Mouse (Mus musculus): ENCODE measurements around the gene Ugt1a1. TPM values are rescaled to one million over a fixed set of nuclear protein-coding genes. Genes with fewer than 3 reads are reported as not detected.

Ugt1a1 gene
- polyA plus RNA-seq, 1 experiment, result 1.3 TPM

GRCm38 (mm10) chr1:88258361-88258760, 46.6 kb downstream of the Ugt1a1 start:
- no peak for DNase-seq (ENCODE audit: low read depth)

- DNase-seq (ENCODE audit: low read depth), result no peak
These were observed 47.3 kb downstream of the Ugt1a1 start for GRCm38 (mm10) chr1:88258881-88259642.

- DNase-seq (ENCODE audit: low read depth), result no peak
These were observed 47.9 kb downstream of the Ugt1a1 start for GRCm38 (mm10) chr1:88259643-88260024.

GRCm38 (mm10) chr1:88260114-88260513, 48.4 kb downstream of the Ugt1a1 start:
- DNase-seq (ENCODE audit: low read depth), result no peak

- no peak for DNase-seq (ENCODE audit: low read depth)
These were observed 49.0 kb downstream of the Ugt1a1 start for GRCm38 (mm10) chr1:88260604-88261377.

- no peak for DNase-seq (ENCODE audit: low read depth)
These were observed 49.9 kb downstream of the Ugt1a1 start for GRCm38 (mm10) chr1:88261706-88262105.

GRCm38 (mm10) chr1:88262255-88262654, 50.5 kb downstream of the Ugt1a1 start:
- no peak for DNase-seq (ENCODE audit: low read depth)

GRCm38 (mm10) chr1:88262961-88263360, 51.2 kb downstream of the Ugt1a1 start:
- no peak for DNase-seq (ENCODE audit: low read depth)

- DNase-seq (ENCODE audit: low read depth), result no peak
These were observed 52.0 kb downstream of the Ugt1a1 start for GRCm38 (mm10) chr1:88263778-88264177.

- no peak for DNase-seq (ENCODE audit: low read depth)
These were observed 52.6 kb downstream of the Ugt1a1 start for GRCm38 (mm10) chr1:88264237-88264868.

GRCm38 (mm10) chr1:88264869-88265240, 53.1 kb downstream of the Ugt1a1 start:
- DNase-seq (ENCODE audit: low read depth), result no peak

- no peak for DNase-seq (ENCODE audit: low read depth)
These were observed 54.4 kb downstream of the Ugt1a1 start for GRCm38 (mm10) chr1:88266123-88266522.

GRCm38 (mm10) chr1:88267489-88267888, 55.7 kb downstream of the Ugt1a1 start:
- DNase-seq (ENCODE audit: low read depth), result no peak

- DNase-seq (ENCODE audit: low read depth), result no peak
These were observed 56.3 kb downstream of the Ugt1a1 start for GRCm38 (mm10) chr1:88268070-88268469.

Other genes starting within 250 kb of the Ugt1a1 start
- gene Usp40, start 203.4 kb upstream of the Ugt1a1 start, polyA plus RNA-seq (2012; rRNA removed), result 11.2 and 12.0 TPM in 2 replicates
- gene Ugt1a10, start 156.6 kb upstream of the Ugt1a1 start, polyA plus RNA-seq (2012; rRNA removed), result not detected in 2 replicates
- gene Ugt1a9, start 141.2 kb upstream of the Ugt1a1 start, polyA plus RNA-seq (2012; rRNA removed), result 0.14 and 0.23 TPM in 2 replicates
- gene Ugt1a8, start 124.1 kb upstream of the Ugt1a1 start, polyA plus RNA-seq (2012; rRNA removed), result 0.06 and 0.19 TPM in 2 replicates
- gene Ugt1a7c, start 116.9 kb upstream of the Ugt1a1 start, polyA plus RNA-seq (2012; rRNA removed), result 8.3 and 11.2 TPM in 2 replicates
- gene Ugt1a6b, start 108.7 kb upstream of the Ugt1a1 start, polyA plus RNA-seq (2012; rRNA removed), result 10.2 and 62.3 TPM in 2 replicates
- gene Ugt1a6a, start 77.2 kb upstream of the Ugt1a1 start, polyA plus RNA-seq (2012; rRNA removed), result 53.7 and 76.4 TPM in 2 replicates
- gene Ugt1a5, start 45.9 kb upstream of the Ugt1a1 start, polyA plus RNA-seq (2012; rRNA removed), result 0.13 and 0.27 TPM in 2 replicates
- 0.16 TPM in 1 of 2 replicates, not detected in the other for gene Ugt1a2, start 11.4 kb upstream of the Ugt1a1 start, polyA plus RNA-seq (2012; rRNA removed)
- 4.1 and 6.9 TPM in 2 replicates for gene Dnajb3, start 6.2 kb upstream of the Ugt1a1 start, polyA plus RNA-seq (2012; rRNA removed)
- 52.3 and 83.6 TPM in 2 replicates for gene Mroh2a, start 15.0 kb downstream of the Ugt1a1 start, polyA plus RNA-seq (2012; rRNA removed)
- gene Hjurp, start 65.7 kb downstream of the Ugt1a1 start, polyA plus RNA-seq (2012; rRNA removed), result 67.1 and 68.4 TPM in 2 replicates
- gene Trpm8, start 65.7 kb downstream of the Ugt1a1 start, polyA plus RNA-seq (2012; rRNA removed), result 0.03 TPM in 1 of 2 replicates, not detected in the other
- gene Spp2, start 195.0 kb downstream of the Ugt1a1 start, polyA plus RNA-seq (2012; rRNA removed), result 0.46 TPM in 1 of 2 replicates, not detected in the other

Measured in gonadal fat pad, adult 2 months (tissue).